Mouse (Mus musculus) kidney, postnatal 0 days (tissue): Measurements from ENCODE around the gene Lin54. TPM values are rescaled to one million over a fixed set of nuclear protein-coding genes. Genes with fewer than 3 reads are reported as not detected.

ENCODE experiments used
- ATAC-seq: fragments of 200-750 bp; cut with Nextera tagmentation; replicated peaks from 2 replicates; pipeline ENCODE4 v1.8.0; 2017; ENCODE audit warnings: low read depth, moderate number of reproducible peaks, moderate TSS enrichment, moderate library complexity; ENCODE audit not compliant: low FRiP score
- DNase-seq: peaks from one replicate; pipeline ENCODE4 v3.0.0-alpha.2; 2016; ENCODE audit warnings: low spot score
- H3K27ac ChIP-seq: fragments of 300-500 bp; sonication (generic); 2 replicates; pipeline ENCODE4 v1.5.1; 2014; ENCODE audit warnings: mild to moderate bottlenecking
- H3K27me3 ChIP-seq: fragments of 300-500 bp; sonication (generic); 2 replicates; pipeline ENCODE4 v1.6.1; 2014; ENCODE audit warnings: low read length, mixed read lengths; ENCODE audit not compliant: insufficient read depth
- H3K36me3 ChIP-seq: fragments of 300-500 bp; sonication (generic); 2 replicates; pipeline ENCODE4 v1.6.1; 2014; ENCODE audit warnings: low read length, mixed read lengths; ENCODE audit not compliant: insufficient read depth
- H3K4me1 ChIP-seq: fragments of 300-500 bp; sonication (generic); replicated peaks from 2 replicates; pipeline ENCODE4 v1.6.1; 2014; ENCODE audit warnings: antibody characterized with exemption, low read length, mixed read lengths; ENCODE audit not compliant: insufficient read depth
- H3K4me2 ChIP-seq: fragments of 300-500 bp; sonication (generic); 2 replicates; pipeline ENCODE4 v1.6.1; 2014; ENCODE audit warnings: mild to moderate bottlenecking, low read length, moderate library complexity, mixed read lengths
- H3K4me3 ChIP-seq: fragments of 300-500 bp; sonication (generic); replicated peaks from 2 replicates; pipeline ENCODE4 v1.5.1; 2014; ENCODE audit warnings: low read depth, low read length
- H3K9ac ChIP-seq: fragments of 300-500 bp; sonication (generic); 2 replicates; pipeline ENCODE4 v1.6.1; 2014; ENCODE audit warnings: low read depth, low read length
- H3K9me3 ChIP-seq: fragments of 300-500 bp; sonication (generic); replicated peaks from 2 replicates; pipeline ENCODE4 v1.6.1; 2016; ENCODE audit warnings: low read length, inconsistent platforms, mixed read lengths
- CTCF ChIP-seq: IDR thresholded peaks from 2 replicates; pipeline ENCODE4 v1.5.1; 2016; ENCODE audit warnings: antibody characterized with exemption, low read depth, mild to moderate bottlenecking, moderate library complexity
- WGBS: fragments of 180-500 bp; shearing (Covaris S2); extraction: QIAGEN DNeasy Blood & Tissue Kit; methylation state at CpG from one replicate; pipeline ENCODE4 v1.1.7; 2014; 5-methylcytosine and 5-hydroxymethylcytosine counted together
- polyA plus RNA-seq: library from polyadenylated mRNA; unstranded; fragments of >200 nt; fragmentation: Nextera tagmentation; extraction: Ambion mirVana; gene quantifications from 2 replicates; pipeline ENCODE4 v1.2.1, GENCODE M21; 2015

Gene Lin54
- polyA plus RNA-seq, 1 experiment from 2014 or later: 8.6 TPM

GRCm38 (mm10) chr5:100477604-100478003 is 22.8 kb downstream of the Lin54 start:
- no peaks in the 10 kb centered on the region for H3K27me3 ChIP-seq
- no peak for DNase-seq
- H3K4me2 ChIP-seq: no peak overlapping the region
- no peak overlapping the region for H3K27ac ChIP-seq
- TF ChIP-seq CTCF: no peak
- no peaks in the 10 kb centered on the region for H3K9me3 ChIP-seq
- no peak for ATAC-seq
- H3K4me1 ChIP-seq: no peaks in the 10 kb centered on the region
- peaks cover 7% of the 10 kb centered on the region for H3K36me3 ChIP-seq
- H3K9ac ChIP-seq: no peak overlapping the region
- H3K4me3 ChIP-seq: no peak overlapping the region
- WGBS: 82% methylated on average over 9 of the region's 9 CpGs

- ATAC-seq (no peak), DNase-seq (no peak)
- Histone ChIP-seq H3K4me3 (no peak overlapping the region), H3K9me3 (no peaks in the 10 kb centered on the region), H3K4me2 (no peak overlapping the region), H3K27me3 (no peaks in the 10 kb centered on the region), H3K4me1 (no peaks in the 10 kb centered on the region), H3K9ac (no peak overlapping the region), H3K27ac (no peak overlapping the region), H3K36me3 (peaks cover 13% of the 10 kb centered on the region)
- WGBS: 82% methylated on average over 3 of the region's 3 CpGs
- peak; percentile 40; the same call in 1 of the 2 replicates for TF ChIP-seq CTCF
Observed at GRCm38 (mm10) chr5:100476328-100476727, 24.1 kb downstream of the Lin54 start.

GRCm38 (mm10) chr5:100467336-100467735 is 33.1 kb downstream of the Lin54 start:
- WGBS: 93% methylated on average over 7 of the region's 7 CpGs
- Histone ChIP-seq H3K36me3 (0 out of 2 replicates have a peak, but pooled peaks cover 3% of the 10 kb centered on the region), H3K9me3 (no peaks in the 10 kb centered on the region), H3K4me2 (no peak overlapping the region), H3K9ac (no peak overlapping the region), H3K27ac (no peak overlapping the region), H3K4me3 (no peak overlapping the region), H3K4me1 (no peaks in the 10 kb centered on the region), H3K27me3 (no peaks in the 10 kb centered on the region)
- DNase-seq: no peak
- TF ChIP-seq CTCF: no peak
- ATAC-seq: no peak

- no peaks in the 10 kb centered on the region for H3K4me1 ChIP-seq
- WGBS: 93% methylated on average over 10 of the region's 10 CpGs
- H3K9me3 ChIP-seq: no peaks in the 10 kb centered on the region
- no peak for DNase-seq
- ATAC-seq: no peak
- H3K4me2 ChIP-seq: no peak overlapping the region
- no peak overlapping the region for H3K27ac ChIP-seq
- no peak for TF ChIP-seq CTCF
- no peak overlapping the region for H3K9ac ChIP-seq
- H3K27me3 ChIP-seq: no peaks in the 10 kb centered on the region
- no peaks in the 10 kb centered on the region for H3K36me3 ChIP-seq
- no peak overlapping the region for H3K4me3 ChIP-seq
Observed at GRCm38 (mm10) chr5:100466624-100467023, 33.8 kb downstream of the Lin54 start.

- DNase-seq: no peak
- Histone ChIP-seq H3K4me3 (no peak overlapping the region), H3K27ac (no peak overlapping the region), H3K36me3 (peaks cover 11% of the 10 kb centered on the region), H3K4me1 (no peaks in the 10 kb centered on the region), H3K9ac (no peak overlapping the region), H3K9me3 (no peaks in the 10 kb centered on the region), H3K4me2 (no peak overlapping the region), H3K27me3 (no peaks in the 10 kb centered on the region)
- WGBS: 83% methylated on average over 2 of the region's 2 CpGs
- TF ChIP-seq CTCF: no peak
- no peak for ATAC-seq
Observed at GRCm38 (mm10) chr5:100462374-100462773, 38.1 kb downstream of the Lin54 start.

GRCm38 (mm10) chr5:100461526-100461925 is 38.9 kb downstream of the Lin54 start:
- H3K27ac ChIP-seq: no peak overlapping the region
- H3K9ac ChIP-seq: no peak overlapping the region
- peaks cover 11% of the 10 kb centered on the region for H3K36me3 ChIP-seq
- ATAC-seq (no peak), DNase-seq (no peak)
- H3K4me1 ChIP-seq: no peaks in the 10 kb centered on the region
- no peaks in the 10 kb centered on the region for H3K27me3 ChIP-seq
- TF ChIP-seq CTCF: no peak
- H3K4me3 ChIP-seq: no peak overlapping the region
- no peaks in the 10 kb centered on the region for H3K9me3 ChIP-seq
- H3K4me2 ChIP-seq: no peak overlapping the region
- 93% methylated on average over 9 of the region's 9 CpGs for WGBS

- ATAC-seq (no peak), DNase-seq (no peak)
- Histone ChIP-seq H3K4me1 (no peaks in the 10 kb centered on the region), H3K4me2 (no peak overlapping the region), H3K36me3 (peaks cover 11% of the 10 kb centered on the region), H3K27me3 (no peaks in the 10 kb centered on the region), H3K27ac (no peak overlapping the region), H3K9me3 (no peaks in the 10 kb centered on the region), H3K4me3 (no peak overlapping the region), H3K9ac (no peak overlapping the region)
- 92% methylated on average over 5 of the region's 5 CpGs for WGBS
- no peak for TF ChIP-seq CTCF
Observed at GRCm38 (mm10) chr5:100459468-100459867, 41.0 kb downstream of the Lin54 start.
